Mouse (Mus musculus) left cerebral cortex, adult 18-20 months (tissue): ENCODE measurements around the gene 3110001I22Rik. TPM values are rescaled to one million over a fixed set of nuclear protein-coding genes. Genes with fewer than 3 reads are reported as not detected.

Experiments
- DNase-seq, 2 experiments: peaks; one replicate each; pipeline ENCODE4 v3.0.0; 2021 to 2022; ENCODE audit warnings: low spot score in 2 of 2, mixed read lengths in 1 of 2
- total RNA-seq, 2 experiments: library from RNA; stranded (reverse); gene quantifications; 2 replicates each; pipeline ENCODE4 v1.2.3; 2021

The 3110001I22Rik gene
- total RNA-seq, 2 experiments from 2014 or later = 3.5 to 4.0 TPM

DNA sequence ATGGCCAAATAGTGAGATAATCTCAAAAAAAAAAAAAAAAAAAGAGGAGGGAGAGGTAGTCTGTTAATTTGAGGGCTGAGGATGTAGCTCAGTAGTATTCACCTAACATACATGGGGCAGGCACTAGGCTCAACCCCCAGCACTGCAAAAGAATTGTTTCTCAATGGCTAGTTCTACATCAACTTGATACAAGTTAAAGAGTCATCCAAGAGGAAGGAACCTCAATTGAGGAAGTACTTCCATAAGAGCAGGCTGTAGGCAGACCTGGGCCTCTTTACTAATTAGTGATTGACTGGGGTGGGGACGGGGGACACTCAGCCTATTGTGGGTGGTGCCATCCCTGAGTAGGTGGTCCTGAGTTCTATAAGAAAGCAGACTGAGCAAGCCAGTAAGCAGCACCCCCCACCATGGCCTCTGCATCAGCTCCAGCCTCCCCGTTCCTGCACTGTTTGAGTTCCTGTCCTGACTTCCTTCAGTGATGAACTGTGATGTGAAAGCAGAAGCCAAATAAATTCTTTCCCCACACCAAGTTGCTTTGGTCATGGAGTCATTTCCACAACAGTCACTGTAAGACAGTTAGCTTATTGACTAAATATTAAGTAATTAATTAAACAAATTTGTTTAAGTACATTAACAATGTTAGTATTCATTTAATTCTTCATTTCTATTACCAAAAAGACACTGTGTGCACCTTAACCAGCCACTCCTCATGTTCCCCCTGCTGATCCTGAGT, 45.3 kb downstream of the 3110001I22Rik start:
- DNase-seq = no peak

DNA sequence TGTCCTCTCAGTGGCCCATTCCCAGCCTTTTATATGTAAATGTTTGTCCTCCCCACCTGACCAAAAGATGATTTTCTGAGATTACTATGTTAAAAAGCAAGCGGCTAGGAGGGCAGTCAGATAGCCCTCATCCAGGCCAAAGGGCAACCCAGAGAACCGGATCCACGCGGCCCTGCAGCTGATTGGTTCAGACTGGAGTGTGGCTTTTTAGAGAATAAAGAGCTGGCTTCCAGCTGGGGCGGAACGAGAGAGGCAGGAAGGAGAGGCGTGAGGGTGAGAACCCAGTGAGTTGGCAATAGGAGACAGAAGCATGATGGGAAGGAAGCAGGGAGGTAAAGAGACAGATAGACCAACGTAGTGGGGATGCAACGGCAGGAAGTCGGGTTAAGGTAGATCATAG, 51.2 kb downstream of the 3110001I22Rik start:
- DNase-seq = no peak

- DNase-seq = no peak
These were observed 56.1 kb downstream of the 3110001I22Rik start for GRCm38 (mm10) chr16:13727811-13728335.

Other genes with a start within 250 kb of the 3110001I22Rik start
- gene Parn, start 3.8 kb upstream of the 3110001I22Rik start, total RNA-seq = 10 to 100 TPM; 22.4 to 24.3 TPM
- gene Bfar, start 71 bp upstream of the 3110001I22Rik start, total RNA-seq = 10 to 100 TPM; 32.6 to 36.7 TPM
- not detected for gene Pla2g10, start 59.1 kb downstream of the 3110001I22Rik start, total RNA-seq
- gene Rrn3, start 108.8 kb downstream of the 3110001I22Rik start, total RNA-seq = 10 to 100 TPM; 49.1 to 51.7 TPM
- 100 to 1,000 TPM in 1 of 2 experiments, 10 to 100 TPM in 1; 96.8 to 109 TPM for gene Ntan1, start 146.9 kb downstream of the 3110001I22Rik start, total RNA-seq
- gene Pdxdc1, start 231.2 kb downstream of the 3110001I22Rik start, total RNA-seq = 10 to 100 TPM; 62.0 to 82.6 TPM
- gene Mpv17l, start 231.2 kb downstream of the 3110001I22Rik start, total RNA-seq = 10 to 100 TPM; 69.7 to 75.5 TPM